Mouse (Mus musculus): ENCODE data around the gene Zfp961.
A peak's percentile ranks its signal among the peaks of the same experiment; 100 is the strongest.
"Not testable (repeated sequence)": the region's sequence is repeated elsewhere in the genome, so short reads cannot be mapped to it uniquely, and the experiment has no call there.

Gene Zfp961

GRCm38 (mm10) chr8:71950482-71951221 is at the start of gene Zfp961:
Gene Zfp961, plus strand, starts transcription at chr8:71951038.
- peak; percentile 97 for DNase-seq (ENCODE audit: low spot score in 2 of 2)

DNA sequence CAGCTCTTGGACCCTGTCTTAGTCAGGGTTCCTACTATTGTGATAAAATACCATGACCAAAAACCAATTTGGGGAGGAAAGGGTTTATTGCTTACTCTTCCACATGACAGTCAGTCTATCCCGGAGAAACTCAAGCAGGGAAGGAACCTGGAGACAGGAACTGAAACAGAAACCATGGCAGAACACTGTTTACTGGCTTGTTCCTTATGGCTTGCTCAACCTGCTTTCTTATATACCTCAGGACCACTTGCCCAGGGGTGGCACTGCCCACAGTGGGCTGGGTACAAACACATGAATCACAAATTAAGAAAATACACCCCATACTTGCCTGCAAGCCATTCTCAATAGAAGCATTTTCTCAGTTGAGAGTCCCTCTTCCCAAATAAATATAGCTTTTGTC is 47.8 kb upstream of the Zfp961 start:
- not testable (repeated sequence) for DNase-seq (ENCODE audit: low spot score in 2 of 2)

DNA sequence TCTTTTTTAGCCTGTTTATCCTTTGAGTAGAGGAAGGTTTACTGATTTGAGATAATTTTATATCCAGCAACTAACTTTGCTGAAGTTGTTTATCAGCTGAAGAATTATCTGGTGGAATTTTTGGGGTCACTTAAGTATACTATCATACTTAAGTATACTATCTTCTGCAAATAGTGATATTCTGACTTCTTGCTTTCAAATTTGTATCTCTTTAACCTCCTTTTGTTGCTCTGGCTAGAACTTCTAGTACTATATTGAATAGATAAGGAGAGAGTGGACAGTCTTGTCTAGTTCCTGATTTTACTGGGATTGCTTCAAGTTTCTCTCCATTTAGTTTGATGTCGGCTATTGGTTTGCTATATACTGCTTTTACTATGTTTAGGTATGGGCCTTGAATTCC is 44.0 kb upstream of the Zfp961 start:
- no peak for DNase-seq (ENCODE audit: low spot score in 2 of 2)

GRCm38 (mm10) chr8:71907798-71908257 is 43.0 kb upstream of the Zfp961 start:
- DNase-seq (ENCODE audit: low spot score in 2 of 2) = no peak

DNA sequence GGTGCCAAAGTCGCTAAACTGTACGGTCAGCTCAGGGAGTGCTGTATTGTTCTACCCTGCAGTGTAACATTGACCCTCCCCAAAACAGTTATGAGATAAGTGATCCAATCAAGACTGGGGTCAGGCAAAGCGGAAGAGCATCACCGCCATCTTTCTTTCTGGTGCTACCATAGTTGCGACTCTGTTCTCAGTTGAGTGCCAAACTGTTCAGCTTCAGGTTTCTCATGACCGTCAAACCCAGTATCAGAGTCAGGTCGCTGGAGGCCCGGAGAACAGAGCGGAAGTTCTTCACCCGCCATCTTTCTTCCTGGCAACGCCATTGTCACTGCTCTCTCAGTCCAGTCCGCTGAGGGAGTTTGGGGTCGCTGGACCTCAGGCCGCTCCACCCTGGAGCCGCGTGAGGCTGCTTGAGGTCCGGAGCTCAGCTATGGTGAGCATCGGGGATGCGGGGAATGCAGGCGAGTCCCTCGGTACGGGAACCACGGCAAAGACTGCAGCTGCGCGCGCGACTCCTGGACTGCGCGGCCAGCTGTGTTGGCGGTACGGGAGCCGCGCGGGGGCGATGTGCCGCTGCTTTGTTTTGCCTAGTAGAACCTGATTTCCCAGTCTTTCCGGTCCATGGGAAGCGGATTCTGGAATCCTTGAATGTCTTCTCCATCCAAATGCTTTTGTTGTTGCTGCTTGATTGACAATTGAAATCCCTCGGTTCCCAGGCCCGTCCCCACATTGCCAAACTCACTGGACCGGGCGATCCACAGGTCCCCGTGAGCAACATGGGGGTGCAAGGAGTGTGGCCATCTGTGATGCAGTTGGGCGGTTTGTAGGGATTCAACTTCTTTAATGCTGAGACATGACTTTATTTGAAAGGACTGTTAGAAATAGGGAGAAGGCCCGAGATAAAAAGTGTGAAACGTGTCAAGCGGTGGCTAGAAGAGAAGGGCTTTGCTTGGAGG is 42.3 kb upstream of the Zfp961 start, which contains the start of the genes Zfp882 and Zfp617:
Gene Zfp882 (plus strand): TSS at position 300 of the 953 bp plus-strand sequence.
Gene Zfp617 (plus strand): TSS at position 327 of the 953 bp plus-strand sequence.
- DNase-seq (ENCODE audit: low spot score in 2 of 2) = peak; percentile 69 to 75

DNA sequence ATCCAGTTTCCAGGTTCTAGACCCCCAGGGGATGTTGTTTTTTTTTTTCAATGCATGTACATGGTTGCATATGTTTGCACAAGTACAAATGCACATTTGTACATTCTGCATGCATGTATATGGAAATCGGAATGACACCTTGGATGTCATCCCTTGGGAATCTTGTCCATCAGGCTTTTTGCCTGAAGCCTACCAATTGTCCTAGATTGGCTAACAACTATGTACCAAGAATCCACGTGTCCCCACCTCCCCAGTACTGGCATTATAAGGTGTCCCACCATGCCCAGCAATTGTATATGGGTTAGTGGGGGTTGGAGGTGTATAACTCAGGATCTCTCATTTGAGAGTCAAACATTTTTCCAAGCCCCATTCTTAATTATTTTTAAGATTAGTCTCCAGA is 38.6 kb upstream of the Zfp961 start:
- no peak for DNase-seq (ENCODE audit: low spot score in 2 of 2)

DNA sequence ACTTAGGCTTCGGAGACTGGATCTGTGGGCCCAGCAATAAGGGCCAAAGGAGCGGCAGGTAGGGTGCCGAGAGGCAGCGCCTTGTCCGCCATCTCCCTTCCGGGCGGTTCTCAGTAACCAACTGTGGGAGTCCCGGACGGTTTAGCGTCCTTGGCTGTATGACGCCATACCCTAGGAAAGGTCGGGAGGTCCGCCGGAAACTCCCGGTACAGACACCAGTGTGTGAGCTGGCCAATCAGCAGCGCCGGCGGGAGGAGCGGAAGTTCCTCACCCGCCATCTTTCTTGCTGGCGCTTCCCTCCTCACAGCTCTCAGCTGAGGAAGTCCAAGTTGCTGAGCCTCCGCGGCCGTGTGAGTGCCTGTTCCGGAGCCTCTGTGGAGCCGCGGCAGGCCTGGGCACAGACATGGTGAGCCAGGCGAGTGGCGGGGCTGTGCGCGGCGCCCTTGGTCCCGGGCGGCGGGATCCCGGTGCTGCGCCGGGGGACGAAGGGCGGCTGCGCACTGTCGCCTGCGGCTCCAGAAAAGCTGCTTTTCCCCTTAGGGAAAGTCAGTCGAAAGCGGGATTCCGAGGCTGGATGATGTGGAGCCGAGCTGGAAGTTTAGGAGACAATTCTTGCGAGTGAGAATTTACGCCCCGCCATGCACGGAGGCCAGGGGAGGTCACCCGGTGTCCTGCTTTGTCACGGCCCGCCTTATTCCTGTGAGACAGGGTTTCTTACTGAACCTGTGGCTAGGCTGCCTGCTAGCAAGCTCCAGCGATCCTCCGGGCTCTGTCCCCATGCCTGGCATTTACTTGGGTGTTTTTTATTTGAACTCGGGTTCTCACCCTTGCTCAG is 28.1 kb upstream of the Zfp961 start:
- DNase-seq (ENCODE audit: low spot score in 2 of 2) = peak; percentile 90 to 91

DNA sequence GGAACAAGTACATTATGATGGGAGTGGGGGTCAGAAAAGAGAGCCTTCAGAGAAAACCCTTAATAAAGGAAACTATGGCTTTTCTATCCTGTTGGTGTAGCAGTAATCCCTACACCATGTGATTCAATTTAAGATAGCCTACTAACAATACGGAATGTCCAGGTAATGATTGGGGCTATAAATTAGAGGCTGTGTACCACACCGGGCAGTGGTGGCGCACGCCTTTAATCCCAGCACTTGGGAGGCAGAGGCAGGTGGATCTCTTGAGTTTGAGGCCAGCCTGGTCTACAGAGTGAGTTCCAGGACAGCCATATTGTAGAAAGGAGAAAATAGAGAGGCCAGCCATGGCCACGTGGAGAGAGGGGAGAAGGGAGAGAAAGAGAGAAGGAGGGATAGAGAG is 25.0 kb upstream of the Zfp961 start:
- DNase-seq (ENCODE audit: low spot score in 2 of 2) = no peak

GRCm38 (mm10) chr8:71926551-71926950 is 24.3 kb upstream of the Zfp961 start:
- peak in 1 of 2 experiments; percentile 17 for DNase-seq (ENCODE audit: low spot score in 2 of 2)

- no peak for DNase-seq (ENCODE audit: low spot score in 2 of 2)
Observed at GRCm38 (mm10) chr8:71927779-71928178, 23.1 kb upstream of the Zfp961 start.

DNA sequence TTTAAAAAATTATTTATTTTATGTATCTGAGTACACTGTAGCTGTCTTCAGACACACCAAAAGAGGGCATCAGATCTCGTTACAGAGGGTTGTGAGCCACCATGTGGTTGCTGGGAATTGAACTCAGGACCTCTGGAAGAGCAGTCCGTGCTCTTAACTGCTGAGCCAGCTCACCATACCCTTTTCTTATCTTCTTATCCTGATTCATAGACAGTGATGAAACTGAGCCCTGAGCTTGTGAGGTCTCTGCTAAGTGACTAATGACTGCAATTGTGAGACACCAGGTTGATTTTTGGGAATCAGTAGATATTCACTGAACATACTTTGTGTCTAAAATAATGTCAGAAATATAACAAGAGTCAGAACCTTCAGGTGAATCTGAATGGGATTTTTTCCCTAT is 12.8 kb upstream of the Zfp961 start:
- not testable (repeated sequence) for DNase-seq (ENCODE audit: low spot score in 2 of 2)

- DNase-seq (ENCODE audit: low spot score in 2 of 2) = no peak
Observed at GRCm38 (mm10) chr8:71940293-71941208, 10.3 kb upstream of the Zfp961 start.

GRCm38 (mm10) chr8:71941776-71942175 is 9.1 kb upstream of the Zfp961 start:
- DNase-seq (ENCODE audit: low spot score in 2 of 2) = no peak

- DNase-seq (ENCODE audit: low spot score in 2 of 2) = no peak
Observed at GRCm38 (mm10) chr8:71948624-71949023, 2.2 kb upstream of the Zfp961 start.

DNA sequence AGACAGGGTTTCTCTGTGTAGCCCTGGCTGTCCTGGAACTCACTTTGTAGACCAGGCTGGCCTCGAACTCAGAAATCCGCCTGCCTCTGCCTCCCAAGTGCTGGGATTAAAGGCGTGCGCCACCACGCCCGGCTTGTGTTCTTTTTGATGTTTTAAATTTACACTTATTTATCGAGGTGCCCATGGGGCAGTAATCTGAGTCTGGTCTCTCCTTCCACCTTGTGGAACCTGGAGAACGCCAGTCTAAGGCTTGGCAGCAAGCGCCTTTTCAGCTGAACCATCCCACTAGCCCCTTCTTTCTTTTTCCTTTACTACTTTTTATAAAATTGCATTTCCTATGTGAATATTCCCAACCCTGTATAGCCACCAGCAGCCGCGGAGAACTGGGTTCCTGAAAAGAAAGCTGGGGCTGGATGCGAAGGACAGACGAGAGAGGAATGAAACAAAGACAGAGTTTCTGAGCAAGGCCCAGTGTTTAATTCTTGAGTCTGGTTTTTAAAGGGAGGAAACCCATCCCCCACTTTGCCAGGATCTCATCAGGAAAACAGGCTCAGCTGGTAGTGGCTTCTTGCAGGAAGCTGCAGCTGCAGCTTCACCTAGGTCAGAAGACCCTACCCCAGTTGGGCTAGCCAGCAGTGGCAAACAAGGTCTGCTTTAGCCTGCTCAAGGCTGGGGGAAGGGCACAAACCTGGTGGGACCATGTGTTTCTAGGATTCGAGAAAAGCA is 761 bp downstream of the Zfp961 start:
- DNase-seq (ENCODE audit: low spot score in 2 of 2) = no peak

GRCm38 (mm10) chr8:71952489-71952888 is 1.7 kb downstream of the Zfp961 start:
- no peak for DNase-seq (ENCODE audit: low spot score in 2 of 2)

DNA sequence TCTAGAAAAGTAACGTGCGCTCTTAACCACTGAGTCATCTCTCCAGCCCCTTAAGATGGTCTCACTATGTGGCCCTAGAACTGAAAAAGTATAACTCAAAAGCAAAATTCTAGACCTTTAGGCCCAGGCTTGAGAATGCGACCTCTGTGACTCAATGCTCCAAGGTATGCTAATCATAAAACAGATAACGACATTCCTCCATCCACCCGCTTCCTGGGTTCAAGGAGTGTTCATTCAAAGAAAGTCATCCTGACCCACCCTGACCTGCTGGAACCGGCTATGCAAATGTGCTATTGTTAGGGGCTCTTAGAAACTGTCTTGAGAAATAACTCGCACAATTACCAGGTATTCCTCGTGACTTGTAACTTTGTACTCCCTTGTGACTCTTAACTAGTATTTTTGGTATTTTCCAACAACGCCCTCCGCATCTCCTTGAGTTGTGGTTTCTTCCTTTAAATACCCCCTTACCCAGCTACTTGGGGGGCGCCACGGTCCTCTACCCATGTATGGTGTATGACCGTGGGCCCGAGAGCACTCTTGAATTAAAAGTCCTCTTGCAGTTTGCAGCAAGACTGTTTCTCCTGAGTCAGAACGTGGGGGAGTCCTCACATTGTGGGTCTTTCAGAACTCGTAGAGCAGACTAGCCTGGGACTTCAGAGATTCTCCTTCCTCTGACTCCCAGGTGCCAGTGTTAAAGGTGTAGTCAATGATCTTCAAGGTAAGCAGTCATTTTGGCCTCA is 2.3 kb downstream of the Zfp961 start:
- not testable (repeated sequence) for DNase-seq (ENCODE audit: low spot score in 2 of 2)

DNA sequence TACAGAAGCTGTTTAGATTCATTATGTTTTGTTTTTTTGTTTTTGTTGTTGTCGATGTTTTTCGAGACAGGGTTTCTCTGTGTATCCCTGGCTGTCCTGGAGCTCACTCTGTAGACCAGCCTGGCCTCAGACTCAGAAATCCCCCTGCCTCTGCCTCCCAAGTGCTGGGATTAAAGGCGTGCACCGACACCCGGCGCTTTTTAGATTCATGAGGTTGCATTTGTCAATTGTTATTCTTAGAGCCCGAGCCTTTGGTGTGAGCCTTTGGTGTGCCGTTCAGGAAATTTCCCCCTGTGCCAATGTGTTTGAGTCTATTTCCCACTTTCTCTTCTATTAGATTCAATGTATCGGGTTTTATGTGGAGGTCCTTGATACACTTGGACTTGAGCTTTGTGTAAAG is 3.8 kb downstream of the Zfp961 start:
- DNase-seq (ENCODE audit: low spot score in 2 of 2) = no peak

DNA sequence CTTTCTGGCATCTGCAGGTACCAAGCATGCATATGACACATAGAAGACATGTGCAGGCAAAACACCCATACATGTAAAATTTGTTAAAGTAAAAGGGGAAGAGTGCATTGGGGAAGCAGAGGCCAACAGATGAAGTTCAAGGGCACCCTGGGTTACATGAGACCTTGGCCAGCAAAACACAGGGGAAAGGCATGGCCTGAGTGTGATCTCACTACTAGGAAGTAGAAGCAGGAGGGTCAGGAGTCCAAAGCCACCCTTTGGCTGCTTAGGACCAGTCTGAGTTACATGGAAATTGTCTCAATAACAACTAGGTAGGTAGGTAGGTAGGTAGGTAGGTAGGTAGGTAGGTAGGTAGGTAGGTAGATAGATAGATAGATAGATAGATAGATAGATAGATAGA is 9.6 kb downstream of the Zfp961 start:
- DNase-seq (ENCODE audit: low spot score in 2 of 2) = no peak
